Mouse (Mus musculus): Measurements from ENCODE around the gene Sv2a.

Sv2a gene

DNA sequence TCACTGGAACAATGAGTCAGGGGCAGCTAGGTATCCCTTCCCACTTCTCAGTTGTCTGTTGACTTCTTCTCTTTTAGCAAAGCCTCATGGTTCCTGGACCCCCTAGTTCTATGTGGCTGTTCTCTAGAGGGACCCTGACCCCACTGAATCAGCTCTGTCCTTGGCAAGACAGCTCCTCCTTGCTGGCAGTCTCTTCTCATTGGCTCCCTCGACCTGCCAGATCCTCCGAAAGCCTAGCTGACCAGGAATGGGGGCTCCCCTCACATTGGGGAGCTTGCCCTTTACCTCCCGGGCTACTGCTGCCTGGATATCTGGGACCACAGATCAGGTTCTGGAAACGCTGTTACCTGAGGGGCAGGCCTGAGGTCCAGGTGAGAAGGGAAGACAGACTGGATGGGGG is 10.7 kb upstream of the Sv2a start:
- TF ChIP-seq GATA4 (IDR thresholded peaks at IDR 0.05; ENCODE audit: insufficient replicate concordance, low read length): no peak

DNA sequence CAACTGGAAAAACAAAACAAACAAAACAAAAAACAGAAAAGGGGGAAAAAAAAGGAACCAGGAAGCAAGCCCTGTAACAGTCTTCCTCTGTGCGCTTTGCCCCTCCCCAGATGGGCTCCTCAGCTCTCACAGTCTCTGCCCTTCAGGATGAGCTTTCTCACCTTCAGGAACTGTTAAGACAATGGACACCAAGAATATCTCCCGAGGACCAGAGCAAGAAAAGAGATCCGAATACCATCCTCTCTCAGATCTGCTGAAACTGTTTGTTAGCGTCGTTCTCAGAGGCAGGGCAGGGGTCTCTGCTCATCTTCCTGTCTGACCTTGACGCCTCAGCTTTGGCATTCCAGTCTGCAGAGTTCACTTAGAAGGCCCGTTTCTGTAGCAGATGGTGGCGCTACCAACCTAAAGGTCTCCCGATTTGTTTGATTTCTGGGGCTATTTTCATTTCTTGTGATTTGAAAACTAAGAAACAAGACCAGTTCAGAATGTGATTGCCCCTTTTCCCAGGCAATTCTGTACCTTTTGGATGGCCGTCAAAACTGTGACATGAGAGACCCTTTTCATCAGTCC is 9.9 kb upstream of the Sv2a start:
- TF ChIP-seq GATA4 (IDR thresholded peaks at IDR 0.05; ENCODE audit: insufficient replicate concordance, low read length): no peak

DNA sequence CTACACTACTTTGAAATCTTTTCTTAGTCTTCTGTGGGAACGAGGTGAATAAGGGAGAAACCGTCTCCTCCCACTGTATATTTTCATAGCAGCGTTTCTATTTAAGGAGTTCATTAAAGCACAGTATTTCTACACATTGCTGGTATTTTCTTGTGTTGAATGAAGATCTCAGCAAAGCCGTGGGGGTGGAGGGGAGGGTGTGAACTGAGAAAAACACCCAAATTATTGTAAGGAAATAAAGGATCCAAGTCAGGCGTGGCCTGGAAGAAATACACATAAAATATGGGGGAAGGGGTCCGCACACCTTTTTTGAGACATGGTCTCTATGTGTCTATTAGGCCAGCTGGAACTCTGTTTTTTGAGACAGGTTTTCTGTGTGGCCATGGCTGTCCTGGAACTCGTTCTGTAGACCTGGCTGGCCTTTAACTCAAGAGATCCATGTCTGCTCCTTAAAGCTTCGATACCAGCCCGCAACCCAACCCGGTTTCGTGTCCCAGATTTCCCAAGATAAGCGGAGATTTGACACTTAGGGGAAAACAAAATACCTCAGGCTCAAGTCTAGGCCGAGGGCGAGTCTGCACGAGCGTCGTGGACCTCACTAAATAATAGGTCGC is 9.3 kb upstream of the Sv2a start:
- no peak for TF ChIP-seq GATA4 (IDR thresholded peaks at IDR 0.05; ENCODE audit: insufficient replicate concordance, low read length)

DNA sequence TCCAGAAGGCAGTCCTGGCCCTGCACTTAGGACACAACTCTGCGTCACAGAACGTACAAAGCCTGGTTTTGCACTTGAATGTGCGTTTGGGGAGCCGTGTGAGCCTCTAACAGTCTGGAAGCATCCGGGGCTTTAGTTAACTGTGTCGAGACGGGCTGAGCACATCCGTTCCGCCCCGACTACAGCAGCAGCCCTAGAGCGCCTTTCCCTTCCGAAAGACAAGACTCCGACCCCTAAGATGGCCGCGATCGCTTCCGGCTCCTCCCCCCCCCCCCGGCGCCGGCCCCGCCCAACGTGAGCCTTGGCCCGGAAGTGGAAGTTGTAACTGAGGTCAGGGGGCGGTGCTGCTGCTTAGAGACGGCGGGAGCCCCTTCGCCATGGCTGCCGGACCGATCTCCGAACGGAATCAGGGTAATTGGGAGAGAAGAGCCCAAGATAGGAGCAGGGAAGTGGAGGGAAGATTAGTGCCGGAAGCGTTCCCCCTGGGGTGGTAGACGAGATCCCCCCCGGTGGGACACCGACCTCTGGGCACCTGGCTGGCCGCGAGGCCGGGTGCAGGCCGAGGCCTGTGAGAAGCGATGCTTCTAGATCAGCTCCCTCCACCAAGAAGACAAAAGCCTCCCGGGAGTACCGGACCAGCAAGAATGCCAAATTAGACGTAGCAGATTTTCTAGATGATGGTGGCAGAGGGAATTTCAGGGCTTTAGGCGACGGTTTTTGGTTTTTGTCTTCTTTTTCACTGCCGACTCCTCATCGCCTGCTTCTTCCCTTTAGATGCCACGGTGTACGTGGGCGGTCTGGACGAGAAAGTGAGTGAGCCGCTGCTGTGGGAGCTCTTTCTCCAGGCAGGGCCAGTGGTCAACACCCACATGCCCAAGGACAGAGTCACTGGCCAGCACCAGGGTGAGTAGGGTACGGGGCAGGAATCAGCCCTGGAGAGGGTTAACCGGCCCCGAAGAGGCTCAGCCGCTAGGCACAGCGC is 8.5 kb upstream of the Sv2a start, which contains the start of gene Sf3b4:
Gene Sf3b4 (plus strand): TSS at position 136 of the 982 bp plus-strand sequence.
- no peak for TF ChIP-seq GATA4 (IDR thresholded peaks at IDR 0.05; ENCODE audit: insufficient replicate concordance, low read length)

DNA sequence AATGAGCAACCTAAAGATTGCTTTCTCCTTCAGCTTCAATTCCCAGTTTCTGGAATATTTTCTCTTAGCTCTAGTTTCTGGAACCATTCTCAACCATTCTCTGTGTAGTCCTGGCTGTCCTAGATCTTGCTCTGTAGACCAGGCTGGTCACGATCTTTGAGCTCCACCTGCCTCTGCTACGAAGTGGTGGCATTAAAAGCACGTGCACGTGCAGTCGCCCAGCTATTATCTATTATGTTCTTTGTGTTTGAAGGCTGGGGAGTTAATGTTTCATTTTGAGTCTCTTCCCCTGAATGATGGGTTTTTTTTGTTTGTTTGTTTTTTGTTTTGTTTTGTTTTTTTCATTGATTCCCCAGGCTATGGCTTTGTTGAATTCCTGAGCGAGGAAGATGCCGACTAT is 7.8 kb upstream of the Sv2a start:
- no peak for TF ChIP-seq GATA4 (IDR thresholded peaks at IDR 0.05; ENCODE audit: insufficient replicate concordance, low read length)

DNA sequence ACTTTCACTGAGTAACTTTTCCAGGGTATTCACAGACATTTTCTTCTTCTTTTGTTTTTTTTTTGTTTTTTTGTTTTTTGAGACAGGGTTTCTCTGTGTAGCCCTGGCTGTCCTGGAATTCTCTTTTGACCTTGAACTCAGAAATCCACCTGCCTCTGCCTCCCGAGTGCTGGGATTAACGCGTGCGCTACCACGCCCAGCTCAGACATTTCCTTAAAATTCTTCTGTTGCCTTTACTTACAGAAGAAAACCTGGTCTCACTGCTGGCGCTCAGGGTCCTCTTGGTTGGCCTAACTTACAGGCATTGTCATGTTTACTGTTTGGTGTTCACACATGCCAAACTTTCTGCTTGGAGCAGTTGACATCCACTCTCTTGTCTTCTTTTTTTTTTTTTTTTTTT is 5.7 kb upstream of the Sv2a start:
- TF ChIP-seq GATA4 (IDR thresholded peaks at IDR 0.05; ENCODE audit: insufficient replicate concordance, low read length): no peak

DNA sequence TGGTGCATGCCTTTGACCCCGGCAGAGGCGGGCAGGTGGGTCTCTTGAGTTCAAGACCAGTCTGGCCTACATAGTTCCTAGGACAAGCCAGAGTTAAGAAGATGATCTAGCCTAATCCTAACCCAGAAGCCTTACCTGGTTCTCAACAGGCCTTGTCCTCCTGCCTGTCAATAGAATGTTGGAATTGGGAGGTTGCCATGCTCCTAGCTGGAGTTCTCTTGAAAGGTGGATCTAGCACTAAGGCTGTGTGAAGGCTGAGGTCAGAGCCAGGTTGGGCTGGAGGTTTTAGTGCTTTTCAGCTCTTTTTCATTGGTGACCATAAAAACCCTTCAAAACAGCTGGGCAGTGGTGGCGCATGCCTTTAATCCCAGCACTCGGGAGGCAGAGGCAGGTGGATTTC is 2.5 kb upstream of the Sv2a start:
- no peak for TF ChIP-seq GATA4 (IDR thresholded peaks at IDR 0.05; ENCODE audit: insufficient replicate concordance, low read length)

DNA sequence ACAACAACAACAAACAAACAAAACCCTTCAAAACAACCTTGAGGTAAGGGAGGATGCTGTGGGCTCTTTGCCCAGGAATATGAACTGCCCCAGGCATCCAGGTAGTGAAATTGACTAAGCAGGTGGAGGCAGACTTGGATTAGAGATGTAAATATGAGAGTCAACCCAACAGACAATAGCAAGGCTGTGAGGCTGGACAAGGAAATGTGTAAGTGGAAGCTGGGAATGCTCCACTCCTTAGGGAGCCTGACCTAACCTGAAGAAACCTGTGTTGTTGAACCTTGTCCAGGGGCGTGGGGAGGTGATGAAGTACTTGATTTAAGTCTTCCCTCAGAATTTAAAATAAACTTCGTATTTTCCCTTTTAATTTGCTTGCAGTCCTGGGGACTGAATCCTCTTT is 2.0 kb upstream of the Sv2a start:
- no peak for TF ChIP-seq GATA4 (IDR thresholded peaks at IDR 0.05; ENCODE audit: insufficient replicate concordance, low read length)

DNA sequence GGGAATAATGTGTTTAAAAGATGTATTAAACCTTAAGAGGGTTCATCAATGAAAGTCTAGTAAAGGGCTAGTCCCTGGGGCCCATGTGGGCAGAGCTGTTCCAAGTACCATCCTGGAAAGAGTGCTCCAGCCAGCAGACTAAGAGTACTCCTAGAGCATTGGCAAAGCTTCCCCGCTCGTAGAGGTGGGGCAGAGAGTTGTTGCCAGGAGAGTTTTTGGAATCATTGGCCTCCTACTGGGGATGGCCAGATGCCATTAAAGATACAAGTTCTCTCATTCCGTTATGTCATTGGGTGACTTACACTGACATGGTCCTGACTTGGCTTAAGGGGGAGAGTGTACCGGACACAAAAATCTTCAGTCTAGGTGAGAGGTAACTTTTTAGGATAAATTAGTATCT is 1.4 kb upstream of the Sv2a start:
- no peak for TF ChIP-seq GATA4 (IDR thresholded peaks at IDR 0.05; ENCODE audit: insufficient replicate concordance, low read length)

DNA sequence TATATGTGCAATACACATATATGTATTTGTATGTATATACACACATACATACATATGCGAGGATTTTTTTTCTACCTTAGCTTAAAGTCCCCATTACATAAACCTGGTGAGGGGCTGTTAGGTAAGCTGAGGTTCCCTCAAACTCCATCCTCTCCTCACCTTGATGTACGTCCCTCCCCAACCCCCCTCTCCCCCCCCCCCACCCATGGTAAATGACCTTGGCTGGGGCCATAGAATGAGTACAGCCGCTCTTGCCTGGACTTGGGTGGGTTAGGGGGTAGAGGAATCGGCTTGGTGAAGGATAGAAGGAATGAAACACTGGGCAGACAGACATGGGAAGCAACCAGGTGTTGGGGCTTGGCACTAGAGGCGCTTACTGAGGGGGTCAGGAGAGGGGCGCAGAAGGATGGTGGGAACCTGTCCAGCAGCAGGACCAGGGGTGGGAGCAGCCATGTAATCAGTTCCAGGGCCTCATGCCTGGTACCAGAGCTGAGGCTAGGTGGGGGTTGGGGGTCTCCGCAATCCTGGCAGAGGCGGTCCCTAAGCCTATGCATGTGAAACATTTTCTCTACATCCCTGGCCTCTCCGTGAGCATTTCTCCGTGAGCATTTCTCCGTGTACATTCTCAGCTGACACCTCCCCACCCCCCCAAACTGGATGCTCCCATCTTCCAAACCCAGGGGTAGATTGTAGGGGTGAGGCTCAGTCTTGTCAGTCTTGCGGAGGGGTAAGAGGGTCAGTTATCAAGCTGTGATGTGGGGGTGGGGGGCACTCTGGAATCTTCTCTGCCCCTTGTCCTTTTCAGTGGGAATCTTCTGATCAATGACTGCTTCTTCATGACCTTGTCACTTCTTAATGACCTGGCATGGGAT is 795 bp downstream of the Sv2a start:
- no peak for TF ChIP-seq GATA4 (IDR thresholded peaks at IDR 0.05; ENCODE audit: insufficient replicate concordance, low read length)

DNA sequence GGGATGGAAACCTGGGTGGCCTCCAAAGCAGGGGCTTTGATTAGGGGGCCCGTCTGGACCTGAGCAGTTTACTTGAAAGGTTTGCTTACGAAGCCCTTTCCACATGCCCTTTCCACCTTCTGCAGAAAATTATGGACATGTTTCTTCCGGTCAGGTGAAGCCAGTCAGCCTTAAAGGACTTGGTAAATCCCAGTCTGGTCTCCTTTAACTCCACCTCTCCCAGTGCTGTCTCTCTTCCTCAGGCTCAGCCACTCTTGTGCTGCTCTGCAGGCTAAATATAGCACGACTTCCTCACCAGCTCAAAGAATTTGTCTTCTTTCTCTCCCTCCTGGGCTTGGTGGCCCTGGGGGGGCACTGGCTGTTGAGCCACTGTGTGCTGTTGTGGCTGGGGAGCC is 1.4 kb downstream of the Sv2a start:
- no peak for TF ChIP-seq GATA4 (IDR thresholded peaks at IDR 0.05; ENCODE audit: insufficient replicate concordance, low read length)

DNA sequence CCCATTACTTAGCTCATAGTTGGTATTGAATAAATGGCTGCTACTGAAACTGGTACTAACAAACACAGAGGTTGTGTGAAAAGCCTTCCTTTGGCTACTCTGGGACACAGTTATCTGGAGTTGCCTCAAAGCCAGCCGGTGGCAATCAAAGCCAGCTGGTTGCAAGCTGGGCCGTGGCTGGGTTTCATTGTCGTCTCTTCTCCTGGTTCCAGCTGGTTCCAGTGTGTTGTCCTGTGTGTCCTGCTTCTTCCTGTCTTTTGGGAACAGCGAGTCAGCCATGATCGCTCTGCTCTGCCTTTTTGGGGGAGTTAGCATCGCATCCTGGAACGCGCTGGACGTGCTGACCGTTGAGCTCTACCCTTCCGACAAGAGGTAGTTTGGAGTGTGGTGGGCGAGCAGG is 12.0 kb downstream of the Sv2a start:
- no peak for TF ChIP-seq GATA4 (IDR thresholded peaks at IDR 0.05; ENCODE audit: insufficient replicate concordance, low read length)

DNA sequence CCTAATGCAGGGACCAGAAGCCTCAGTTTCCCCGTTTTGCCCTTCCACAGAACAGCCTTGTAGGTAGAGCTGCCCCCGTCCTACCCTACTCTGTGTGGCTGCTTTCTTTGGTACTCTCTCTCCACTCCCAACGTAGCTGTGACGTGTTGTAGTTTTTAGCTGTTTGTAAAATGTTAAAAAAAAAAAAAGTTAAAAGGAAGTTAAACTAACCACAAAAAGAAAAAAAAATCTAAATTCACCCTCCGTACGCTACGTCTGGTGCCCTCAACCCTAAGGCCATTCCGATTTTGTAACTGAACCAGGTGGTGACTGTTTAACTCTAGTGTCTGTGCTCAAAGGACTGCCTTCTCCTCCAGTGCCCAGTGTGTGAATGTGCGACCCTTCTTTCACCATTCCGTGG is 14.0 kb downstream of the Sv2a start:
- no peak for TF ChIP-seq GATA4 (IDR thresholded peaks at IDR 0.05; ENCODE audit: insufficient replicate concordance, low read length)

DNA sequence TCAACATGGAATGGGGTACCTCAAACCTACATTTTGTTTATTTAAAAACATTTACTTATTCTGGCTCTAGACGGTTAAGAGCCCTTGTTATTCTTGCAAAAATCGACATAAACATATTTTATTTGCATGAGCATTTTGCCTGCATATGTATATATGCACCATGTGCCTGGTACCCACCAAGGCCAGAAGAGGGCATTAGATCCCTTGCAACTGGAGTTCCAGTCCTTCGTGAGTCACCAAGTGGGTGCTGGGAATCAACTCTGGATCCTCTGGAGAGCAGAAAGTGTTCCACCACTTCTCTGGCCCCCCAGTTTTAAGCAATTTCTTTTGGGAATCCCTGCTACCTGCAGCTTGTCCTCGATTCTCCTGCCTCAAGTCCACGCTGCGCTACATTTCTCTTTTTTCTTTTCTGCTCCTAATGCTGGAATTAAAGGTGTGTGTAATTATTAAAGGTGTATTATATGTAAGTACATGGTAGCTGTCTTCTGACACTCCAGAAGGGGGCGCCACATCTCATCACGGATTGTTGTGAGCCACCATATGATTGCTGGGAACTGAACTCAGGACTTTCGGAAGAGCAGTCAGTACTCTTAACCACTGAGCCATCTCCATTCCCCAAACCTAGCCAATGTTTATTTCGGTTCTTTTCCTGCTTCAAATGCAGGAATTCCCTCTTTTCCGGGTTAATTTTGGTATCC is 14.8 kb downstream of the Sv2a start:
- TF ChIP-seq GATA4 (IDR thresholded peaks at IDR 0.05; ENCODE audit: insufficient replicate concordance, low read length): no peak

Measured in liver, adult (tissue).